Mouse (Mus musculus): ENCODE measurements around the gene Tmem204. TPM values are rescaled to one million over a fixed set of nuclear protein-coding genes. Genes with fewer than 3 reads are reported as not detected.

Tmem204 gene
- polyA plus RNA-seq, 2 experiments: 3.0 to 4.3 TPM

GRCm38 (mm10) chr17:25045281-25045680 lies 38.1 kb downstream of the Tmem204 start:
- H3K36me3 ChIP-seq (replicated peaks; ENCODE audit: control insufficient read depth, insufficient read depth, low read depth): no peaks in the 10 kb centered on the region
- ATAC-seq (ENCODE audit: insufficient read depth) (no peak), DNase-seq (ENCODE audit: low read depth in 3 of 3, low spot score in 3 of 3) (no peak)
- TF ChIP-seq EP300 (IDR thresholded peaks at IDR 0.05; ENCODE audit: low read depth): no peak
- no peak for TF ChIP-seq CTCF (IDR thresholded peaks at IDR 0.05; ENCODE audit: low read depth)
- no peak overlapping the region for H3K4me3 ChIP-seq (ENCODE audit: insufficient read depth in 1 of 2, low read depth in 2 of 2, low read length in 2 of 2)
- no peaks in the 10 kb centered on the region for H3K4me1 ChIP-seq (replicated peaks; ENCODE audit: control insufficient read depth in 2 of 2, insufficient read depth in 2 of 2, low read length in 1 of 2)
- 72% methylated on average over 4 of the region's 4 CpGs for WGBS (ENCODE audit: insufficient replicate concordance)
- H3K9me3 ChIP-seq (ENCODE audit: control insufficient read depth, low read length): no peaks in the 10 kb centered on the region
- H3K27ac ChIP-seq: no peak overlapping the region
- H3K4me2 ChIP-seq (ENCODE audit: low read depth): no peak overlapping the region
- H3K27me3 ChIP-seq (ENCODE audit: control insufficient read depth, insufficient read depth, low read length): no peaks in the 10 kb centered on the region
- H3K9ac ChIP-seq (replicated peaks): no peak overlapping the region

- TF ChIP-seq CTCF (IDR thresholded peaks at IDR 0.05; ENCODE audit: low read depth): no peak
- 27% methylated on average over 7 of the region's 7 CpGs for WGBS (ENCODE audit: insufficient replicate concordance)
- Histone ChIP-seq H3K4me2 (ENCODE audit: low read depth) (no peak overlapping the region), H3K9ac (replicated peaks) (no peak overlapping the region), H3K27me3 (ENCODE audit: control insufficient read depth, insufficient read depth, low read length) (no peaks in the 10 kb centered on the region), H3K4me3 (ENCODE audit: insufficient read depth in 1 of 2, low read depth in 2 of 2, low read length in 2 of 2) (no peak overlapping the region), H3K36me3 (replicated peaks; ENCODE audit: control insufficient read depth, insufficient read depth, low read depth) (no peaks in the 10 kb centered on the region), H3K27ac (no peak overlapping the region), H3K9me3 (ENCODE audit: control insufficient read depth, low read length) (no peaks in the 10 kb centered on the region), H3K4me1 (replicated peaks; ENCODE audit: control insufficient read depth in 2 of 2, insufficient read depth in 2 of 2, low read length in 1 of 2) (no peaks in the 10 kb centered on the region)
- DNase-seq (ENCODE audit: low read depth in 3 of 3, low spot score in 3 of 3) (no peak), ATAC-seq (ENCODE audit: insufficient read depth) (no peak)
Observed at GRCm38 (mm10) chr17:25044879-25045278, 38.5 kb downstream of the Tmem204 start.

- no peak overlapping the region for H3K4me3 ChIP-seq (ENCODE audit: insufficient read depth in 1 of 2, low read depth in 2 of 2, low read length in 2 of 2)
- H3K36me3 ChIP-seq (replicated peaks; ENCODE audit: control insufficient read depth, insufficient read depth, low read depth): no peaks in the 10 kb centered on the region
- no peaks in the 10 kb centered on the region for H3K9me3 ChIP-seq (ENCODE audit: control insufficient read depth, low read length)
- ATAC-seq (ENCODE audit: insufficient read depth) (no peak), DNase-seq (ENCODE audit: low read depth in 3 of 3, low spot score in 3 of 3) (peak in 1 of 3 experiments; percentile 36)
- H3K27ac ChIP-seq: no peak overlapping the region
- H3K9ac ChIP-seq (replicated peaks): no peak overlapping the region
- H3K4me2 ChIP-seq (ENCODE audit: low read depth): no peak overlapping the region
- 62% methylated on average over 4 of the region's 4 CpGs for WGBS (ENCODE audit: insufficient replicate concordance)
- no peaks in the 10 kb centered on the region for H3K4me1 ChIP-seq (replicated peaks; ENCODE audit: control insufficient read depth in 2 of 2, insufficient read depth in 2 of 2, low read length in 1 of 2)
- no peaks in the 10 kb centered on the region for H3K27me3 ChIP-seq (ENCODE audit: control insufficient read depth, insufficient read depth, low read length)
- TF ChIP-seq EP300 (IDR thresholded peaks at IDR 0.05; ENCODE audit: low read depth): no peak
- TF ChIP-seq CTCF (IDR thresholded peaks at IDR 0.05; ENCODE audit: low read depth): peak; percentile 79
Observed at GRCm38 (mm10) chr17:25036183-25036582, 47.2 kb downstream of the Tmem204 start.

GRCm38 (mm10) chr17:25016292-25017132 lies 66.9 kb downstream of the Tmem204 start:
- peaks cover 4 to 7% of the 10 kb centered on the region in 2 experiments for H3K4me1 ChIP-seq (replicated peaks; ENCODE audit: control insufficient read depth in 2 of 2, insufficient read depth in 2 of 2, low read length in 1 of 2)
- H3K27ac ChIP-seq: peak overlapping the region; percentile 86
- WGBS (ENCODE audit: insufficient replicate concordance): under 1% methylated on average over 55 of the region's 55 CpGs
- peak; percentile 59 for TF ChIP-seq CTCF (IDR thresholded peaks at IDR 0.05; ENCODE audit: low read depth)
- TF ChIP-seq EP300 (IDR thresholded peaks at IDR 0.05; ENCODE audit: low read depth): no peak
- DNase-seq (ENCODE audit: low read depth in 3 of 3, low spot score in 3 of 3) (peak; percentile 81 to 86 (median 82)), ATAC-seq (ENCODE audit: insufficient read depth) (peak; percentile 82)
- peaks cover 16% of the 10 kb centered on the region for H3K36me3 ChIP-seq (replicated peaks; ENCODE audit: control insufficient read depth, insufficient read depth, low read depth)
- no peaks in the 10 kb centered on the region for H3K27me3 ChIP-seq (ENCODE audit: control insufficient read depth, insufficient read depth, low read length)
- no peaks in the 10 kb centered on the region for H3K9me3 ChIP-seq (ENCODE audit: control insufficient read depth, low read length)
- H3K4me3 ChIP-seq (ENCODE audit: insufficient read depth in 1 of 2, low read depth in 2 of 2, low read length in 2 of 2): peak overlapping the region; percentile 76 to 99
- H3K9ac ChIP-seq (replicated peaks): peak overlapping the region; percentile 72
- peak overlapping the region; percentile 94 for H3K4me2 ChIP-seq (ENCODE audit: low read depth)

GRCm38 (mm10) chr17:25015655-25016291 lies 67.6 kb downstream of the Tmem204 start, which contains the start of the genes Cramp1l and Ift140:
TSS of gene Cramp1l (minus strand) at chr17:25015788.
TSS of gene Ift140 (plus strand) at chr17:25016085.
- DNase-seq (ENCODE audit: low read depth in 3 of 3, low spot score in 3 of 3): peak; percentile 98
- Histone ChIP-seq H3K4me3 (ENCODE audit: insufficient read depth in 1 of 2, low read depth in 2 of 2, low read length in 2 of 2) (peak within 1 kb of the TSS; percentile 94 to 99), H3K9ac (replicated peaks) (peak within 1 kb of the TSS; percentile 98), H3K9me3 (ENCODE audit: control insufficient read depth, low read length) (no peaks in the 10 kb centered on the region), H3K27me3 (ENCODE audit: control insufficient read depth, insufficient read depth, low read length) (no peaks in the 10 kb centered on the region), H3K27ac (peak within 1 kb of the TSS; percentile 86), H3K4me1 (replicated peaks; ENCODE audit: control insufficient read depth in 2 of 2, insufficient read depth in 2 of 2, low read length in 1 of 2) (peaks cover 4 to 7% of the 10 kb centered on the region in 2 experiments), H3K4me2 (ENCODE audit: low read depth) (peak within 1 kb of the TSS; percentile 94), H3K36me3 (replicated peaks; ENCODE audit: control insufficient read depth, insufficient read depth, low read depth) (peaks cover 23% of the 10 kb centered on the region)
- TF ChIP-seq EP300 (IDR thresholded peaks at IDR 0.05; ENCODE audit: low read depth) (peak; percentile 6; the same call in 1 of the 2 replicates), CTCF (IDR thresholded peaks at IDR 0.05; ENCODE audit: low read depth) (no peak)
- ATAC-seq (ENCODE audit: insufficient read depth): peak; percentile 93
- WGBS (ENCODE audit: insufficient replicate concordance): under 1% methylated on average over 62 of the region's 62 CpGs
